Mouse (Mus musculus): ENCODE results near the gene Serpinb5.
A peak's percentile ranks its signal among the peaks of the same experiment; 100 is the strongest.
"Not testable (repeated sequence)": the region's sequence is repeated elsewhere in the genome, so short reads cannot be mapped to it uniquely, and the experiment has no call there.

Serpinb5 gene

GRCm38 (mm10) chr1:106860847-106861246, at the start of gene Serpinb5:
Gene Serpinb5, plus strand, starts transcription at chr1:106861173.
- DNase-seq = peak in 1 of 2 experiments; percentile 33

GRCm38 (mm10) chr1:106814864-106815263, 46.1 kb upstream of the Serpinb5 start:
- DNase-seq = no peak

GRCm38 (mm10) chr1:106815265-106815664, 45.7 kb upstream of the Serpinb5 start:
- DNase-seq = no peak

- DNase-seq = no peak
These were observed 44.2 kb upstream of the Serpinb5 start for GRCm38 (mm10) chr1:106816766-106817165.

- no peak for DNase-seq
These were observed 42.6 kb upstream of the Serpinb5 start for GRCm38 (mm10) chr1:106818323-106818722.

- DNase-seq = no peak
These were observed 38.7 kb upstream of the Serpinb5 start for GRCm38 (mm10) chr1:106822297-106822696.

- DNase-seq = no peak
These were observed 32.2 kb upstream of the Serpinb5 start for GRCm38 (mm10) chr1:106828784-106829183.

- no peak for DNase-seq
These were observed 4.6 kb downstream of the Serpinb5 start for GRCm38 (mm10) chr1:106865543-106865942.

- DNase-seq = no peak
These were observed 5.1 kb downstream of the Serpinb5 start for GRCm38 (mm10) chr1:106866029-106866428.

- DNase-seq = no peak
These were observed 5.8 kb downstream of the Serpinb5 start for GRCm38 (mm10) chr1:106866768-106867167.

GRCm38 (mm10) chr1:106869986-106870385, 9.0 kb downstream of the Serpinb5 start:
- no peak for DNase-seq

- no peak for DNase-seq
These were observed 14.4 kb downstream of the Serpinb5 start for GRCm38 (mm10) chr1:106875193-106875886.

- DNase-seq = peak in 1 of 2 experiments; percentile 10
These were observed 15.2 kb downstream of the Serpinb5 start for GRCm38 (mm10) chr1:106876147-106876546.

GRCm38 (mm10) chr1:106882723-106883122, 21.8 kb downstream of the Serpinb5 start:
- no peak for DNase-seq

- DNase-seq = no peak
These were observed 22.4 kb downstream of the Serpinb5 start for GRCm38 (mm10) chr1:106883369-106883768.

GRCm38 (mm10) chr1:106883812-106884211, 22.8 kb downstream of the Serpinb5 start:
- DNase-seq = no peak

- not testable (repeated sequence) for DNase-seq
These were observed 34.2 kb downstream of the Serpinb5 start for GRCm38 (mm10) chr1:106895142-106895541.

- peak in 1 of 2 experiments; percentile 11 for DNase-seq
These were observed 40.4 kb downstream of the Serpinb5 start for GRCm38 (mm10) chr1:106901406-106901805.

GRCm38 (mm10) chr1:106931954-106932353, 71.0 kb downstream of the Serpinb5 start:
- DNase-seq = no peak
